Mouse (Mus musculus) layer of hippocampus, adult 18-20 months (tissue): ENCODE data around the gene Nkx1-2. TPM values are rescaled to one million over a fixed set of nuclear protein-coding genes. Genes with fewer than 3 reads are reported as not detected.

Experiments used
- DNase-seq, 2 experiments: peaks; one replicate each; pipeline ENCODE4 v3.0.0; 2022; ENCODE audit warnings: low spot score in 2 of 2
- long read RNA-seq: library from polyadenylated mRNA; stranded (forward); transcript quantifications from one replicate; pipeline ENCODE4 v2.0.0, GENCODE M21; 2021
- total RNA-seq, 2 experiments: library from RNA; stranded (reverse); gene quantifications; 2 replicates each; pipeline ENCODE4 v1.2.3; 2021

Nkx1-2 gene
- not detected for total RNA-seq
- long read RNA-seq = 0 reads

- no peak for DNase-seq
These were observed at the start of gene Nkx1-2 for GRCm38 (mm10) chr7:132599071-132599975. Nkx1-2 (minus strand) TSS chr7:132599637.

- no peak for DNase-seq
These were observed 47.1 kb upstream of the Nkx1-2 start for GRCm38 (mm10) chr7:132646514-132646913.

- DNase-seq = no peak
These were observed 45.3 kb upstream of the Nkx1-2 start for GRCm38 (mm10) chr7:132644605-132645279.

- no peak for DNase-seq
These were observed 42.2 kb upstream of the Nkx1-2 start for GRCm38 (mm10) chr7:132641606-132642005.

- DNase-seq = peak in 1 of 2 experiments; percentile 34
These were observed 41.5 kb upstream of the Nkx1-2 start for GRCm38 (mm10) chr7:132640946-132641345.

GRCm38 (mm10) chr7:132638446-132639087, 39.1 kb upstream of the Nkx1-2 start:
- peak in 1 of 2 experiments; percentile 73 for DNase-seq

GRCm38 (mm10) chr7:132637292-132637691, 37.9 kb upstream of the Nkx1-2 start:
- no peak for DNase-seq

GRCm38 (mm10) chr7:132631313-132631712, 31.9 kb upstream of the Nkx1-2 start:
- DNase-seq = peak; percentile 35 to 63

GRCm38 (mm10) chr7:132627448-132627847, 28.0 kb upstream of the Nkx1-2 start:
- DNase-seq = no peak

- DNase-seq = no peak
These were observed 26.7 kb upstream of the Nkx1-2 start for GRCm38 (mm10) chr7:132626174-132626573.

- no peak for DNase-seq
These were observed 24.7 kb upstream of the Nkx1-2 start for GRCm38 (mm10) chr7:132624161-132624560.

- DNase-seq = no peak
These were observed 20.8 kb upstream of the Nkx1-2 start for GRCm38 (mm10) chr7:132619975-132620918.

- DNase-seq = no peak
These were observed 20.1 kb upstream of the Nkx1-2 start for GRCm38 (mm10) chr7:132619549-132619948.

GRCm38 (mm10) chr7:132617021-132617564, 17.7 kb upstream of the Nkx1-2 start:
- no peak for DNase-seq

- DNase-seq = no peak
These were observed 17.0 kb upstream of the Nkx1-2 start for GRCm38 (mm10) chr7:132616391-132616790.

- DNase-seq = no peak
These were observed 15.9 kb upstream of the Nkx1-2 start for GRCm38 (mm10) chr7:132615346-132615745.

GRCm38 (mm10) chr7:132611530-132611929, 12.1 kb upstream of the Nkx1-2 start:
- DNase-seq = no peak

GRCm38 (mm10) chr7:132610468-132611318, 11.3 kb upstream of the Nkx1-2 start, which contains the start of gene Lhpp:
Lhpp (plus strand) TSS chr7:132610638.
- peak; percentile 70 to 85 for DNase-seq

- no peak for DNase-seq
These were observed 9.0 kb upstream of the Nkx1-2 start for GRCm38 (mm10) chr7:132608316-132609020.
